Mouse (Mus musculus) mouse embryonic stem cell (cell line): Measurements from ENCODE around the gene Ankrd23.
"Not testable (repeated sequence)": the region's sequence is repeated elsewhere in the genome, so short reads cannot be mapped to it uniquely, and the experiment has no call there.

ENCODE experiments used
- in situ Hi-C, 2 experiments: fragments of 300-500 bp; cut with MboI; formaldehyde crosslinking; loops; 1 replicate in 1 of 2; 3 replicates in 1 of 2; pipeline ENCODE4 v1.14.3; 2019 to 2020; ENCODE audit warnings: low sequenced_read_pairs in 2 of 2, low pct_unique_long_range_greater_than_20kb in 1 of 2, mixed read lengths in 1 of 2; ENCODE audit not compliant: unreplicated experiment in 1 of 2

Gene Ankrd23

GRCm38 (mm10) chr1:36536783-36537182 lies at the start of gene Ankrd23:
Ankrd23 (minus strand) TSS chr1:36536883.
- in situ Hi-C loops: not testable (repeated sequence)

- in situ Hi-C loops: no loop called here
Measured at GRCm38 (mm10) chr1:36586288-36586687, 49.6 kb upstream of the Ankrd23 start.

- in situ Hi-C loops: no loop called here
Measured at GRCm38 (mm10) chr1:36583408-36584116, 46.9 kb upstream of the Ankrd23 start.

DNA sequence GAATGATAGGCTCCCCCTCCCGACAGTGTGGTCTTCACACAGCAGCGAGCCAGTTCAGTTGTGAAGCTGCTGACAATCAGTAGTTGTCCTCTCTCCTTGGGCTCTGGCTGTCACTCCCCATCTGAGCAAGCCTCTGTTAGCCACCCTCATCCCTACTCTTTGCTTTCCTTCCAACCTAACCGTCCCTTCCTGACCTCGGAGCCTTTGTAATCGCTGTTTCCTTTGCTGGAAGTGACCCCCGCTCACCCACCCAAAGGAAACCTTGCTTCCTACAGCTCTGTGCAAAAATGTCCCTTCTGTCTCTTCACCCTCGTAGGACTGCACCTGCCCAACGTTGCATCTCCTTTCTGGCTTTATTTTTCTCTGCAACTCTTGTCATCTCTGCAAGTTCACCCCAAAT lies 45.5 kb upstream of the Ankrd23 start:
- in situ Hi-C loops: no loop called here

DNA sequence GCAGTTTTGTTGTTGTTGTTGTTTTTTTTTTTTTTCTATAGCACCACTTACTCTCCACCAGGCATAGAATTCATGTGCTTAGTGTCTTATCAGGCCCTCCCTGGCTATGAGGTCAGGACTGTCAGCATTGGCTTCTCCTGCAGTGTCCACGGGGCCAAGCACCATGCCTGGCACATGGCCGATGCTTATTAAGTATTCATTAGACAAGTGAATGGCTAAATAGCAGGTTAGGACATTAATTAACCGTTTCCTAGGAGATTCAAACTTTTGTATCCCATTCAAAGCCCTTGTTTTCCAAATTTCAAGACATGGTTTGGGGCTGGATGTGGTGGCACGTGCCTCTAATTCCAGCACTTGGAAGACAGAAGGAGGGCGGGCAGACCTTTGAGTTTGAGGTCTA lies 44.6 kb upstream of the Ankrd23 start:
- in situ Hi-C loops: no loop called here

GRCm38 (mm10) chr1:36580384-36581207 lies 43.9 kb upstream of the Ankrd23 start:
- in situ Hi-C loops: no loop called here

DNA sequence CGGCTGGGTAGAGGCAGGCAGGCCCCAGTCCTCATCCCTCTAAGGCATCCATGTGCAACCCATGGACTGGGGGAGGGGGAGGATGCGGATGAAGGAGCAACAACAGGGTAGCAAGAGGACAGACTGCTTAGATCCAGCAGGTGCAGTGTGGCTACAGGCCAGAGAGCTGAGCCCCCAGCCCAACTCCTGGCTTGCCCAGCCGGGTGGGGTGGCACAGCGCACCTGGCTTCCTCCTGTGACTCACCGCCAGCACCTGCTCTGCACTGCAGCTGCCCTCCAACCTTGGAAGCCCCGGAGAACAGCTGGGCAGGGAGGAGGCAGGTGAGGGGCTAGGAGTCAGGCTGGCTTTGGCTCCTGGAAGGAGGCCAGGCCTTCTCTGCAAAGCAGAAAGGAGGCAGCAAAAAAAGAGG lies 43.3 kb upstream of the Ankrd23 start:
- in situ Hi-C loops: no loop called here

DNA sequence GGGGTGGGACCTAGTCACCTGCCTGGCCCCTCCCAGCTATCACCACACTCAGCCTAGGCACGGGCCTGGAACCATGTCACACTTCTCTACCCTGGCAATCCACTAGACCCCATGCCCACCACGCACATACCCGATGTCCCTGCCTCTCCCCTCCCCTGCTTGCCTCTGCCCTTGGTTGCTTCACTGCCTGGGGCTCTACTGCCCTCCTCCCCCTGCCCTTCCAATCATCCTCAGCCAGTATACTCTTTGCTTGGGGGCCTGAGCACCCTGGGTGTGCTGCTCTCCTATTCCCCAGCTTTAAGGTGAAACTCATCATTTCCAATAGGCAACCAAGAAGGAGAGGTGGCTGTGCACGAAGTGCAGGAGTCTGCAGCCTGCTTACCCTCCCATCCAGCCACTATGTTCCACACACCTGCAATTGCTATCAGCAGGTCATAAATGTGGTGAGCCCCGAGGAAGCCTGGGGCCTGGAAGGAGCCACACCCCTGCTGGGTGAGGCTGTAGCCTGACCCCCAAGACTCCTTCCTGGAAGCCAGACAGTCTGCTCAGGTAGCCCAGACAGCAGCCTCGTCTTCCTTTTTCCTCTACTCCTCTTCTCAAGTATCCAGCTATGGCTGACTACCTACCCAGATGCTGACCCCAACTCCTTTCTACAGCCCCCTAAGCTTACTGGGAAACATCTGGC lies 40.5 kb upstream of the Ankrd23 start:
- in situ Hi-C loops: no loop called here

DNA sequence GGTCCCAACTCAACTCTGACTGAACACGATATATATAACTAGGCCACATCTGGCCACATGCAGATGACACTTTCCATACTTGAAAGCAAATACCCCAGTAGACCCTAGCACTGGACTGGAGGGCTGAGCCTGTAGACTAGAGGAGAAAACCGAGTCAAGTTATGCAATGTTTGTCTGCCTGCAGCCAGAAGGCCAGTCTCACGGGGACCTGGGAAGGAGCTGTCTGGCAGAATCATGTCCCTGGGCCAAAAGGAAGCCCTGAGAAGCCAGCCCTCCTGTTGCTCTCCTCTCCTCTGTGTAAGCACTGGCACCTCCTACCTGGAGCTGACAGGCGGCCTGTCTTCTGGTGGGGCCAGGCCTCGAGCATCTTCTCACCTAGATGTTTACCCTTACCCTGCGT lies 38.7 kb upstream of the Ankrd23 start:
- in situ Hi-C loops: no loop called here

DNA sequence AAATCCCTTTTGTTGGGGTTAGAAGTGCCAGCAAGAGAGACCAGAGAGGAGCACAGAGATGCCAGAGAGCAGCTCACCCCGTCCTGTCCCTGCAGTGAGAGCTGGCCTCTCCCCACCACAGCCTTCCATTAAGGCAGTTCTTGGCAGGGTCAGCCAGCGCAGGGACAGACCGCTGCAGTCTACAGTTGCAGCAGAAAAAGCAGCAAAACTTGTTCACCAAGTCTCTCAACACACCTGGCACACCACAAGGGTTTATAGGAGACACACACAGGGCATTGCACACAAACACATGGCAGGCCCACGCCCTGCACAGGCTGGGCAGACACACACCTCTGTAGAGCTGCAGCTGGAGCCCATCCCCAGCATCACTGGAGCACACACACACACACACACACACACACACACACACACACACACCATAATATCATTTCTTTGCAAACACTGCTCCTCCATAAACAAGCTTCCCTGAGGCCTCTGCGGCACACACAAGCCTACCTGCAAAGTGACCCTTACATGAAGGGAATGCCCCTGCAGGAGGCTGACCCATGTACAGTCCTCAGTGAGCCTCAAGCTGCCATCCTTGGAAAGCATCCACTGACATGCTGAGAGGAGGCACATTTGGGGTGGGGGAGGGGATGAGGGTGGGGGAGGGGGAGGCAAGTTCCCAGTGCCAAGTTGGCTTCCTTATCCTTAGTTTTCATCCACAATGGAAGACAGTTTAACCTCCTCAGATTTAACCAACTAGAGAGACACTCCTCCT lies 37.7 kb upstream of the Ankrd23 start:
- in situ Hi-C loops: no loop called here

DNA sequence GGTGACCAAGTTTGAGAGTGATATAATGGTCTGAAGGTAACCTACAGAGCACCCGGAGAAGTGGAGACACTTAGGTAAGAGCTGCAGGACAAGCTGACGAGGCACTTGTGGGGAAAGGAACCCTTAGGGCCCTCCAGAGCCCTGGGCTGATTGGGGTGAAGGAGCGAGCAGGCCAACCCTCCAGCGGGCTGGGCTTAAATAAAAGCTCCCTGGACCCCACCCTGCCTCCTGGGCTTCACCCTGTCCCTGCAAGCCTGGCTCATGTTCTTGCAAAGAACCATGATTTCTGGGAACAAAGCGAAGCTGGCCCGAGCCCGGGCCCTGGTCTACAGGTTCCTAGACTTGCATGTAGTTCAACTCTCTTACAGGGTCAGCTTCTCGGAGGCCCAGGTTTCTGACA lies 36.8 kb upstream of the Ankrd23 start:
- in situ Hi-C loops: no loop called here

DNA sequence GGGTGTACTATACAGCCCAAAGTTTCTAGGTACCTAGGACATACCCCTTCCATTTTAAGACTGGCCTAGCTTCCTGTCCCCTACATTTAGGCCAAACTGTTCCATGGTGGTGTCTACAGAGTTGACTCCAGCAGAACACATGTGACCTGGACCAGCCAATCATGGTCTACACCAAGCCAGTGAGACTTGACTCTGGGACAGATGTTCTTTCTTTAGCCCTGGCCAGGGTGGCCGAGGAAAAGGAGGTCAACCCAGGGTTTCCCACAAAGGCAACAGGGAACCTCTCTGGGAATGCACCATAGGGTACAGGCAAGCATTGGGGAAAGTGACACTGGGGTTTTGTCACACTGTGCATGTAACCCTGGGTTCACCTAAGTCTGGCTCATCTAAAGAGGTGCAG lies 36.0 kb upstream of the Ankrd23 start:
- in situ Hi-C loops: no loop called here

GRCm38 (mm10) chr1:36572140-36572700 lies 35.5 kb upstream of the Ankrd23 start:
- in situ Hi-C loops: no loop called here

GRCm38 (mm10) chr1:36571627-36572026 lies 34.9 kb upstream of the Ankrd23 start:
- in situ Hi-C loops: no loop called here

DNA sequence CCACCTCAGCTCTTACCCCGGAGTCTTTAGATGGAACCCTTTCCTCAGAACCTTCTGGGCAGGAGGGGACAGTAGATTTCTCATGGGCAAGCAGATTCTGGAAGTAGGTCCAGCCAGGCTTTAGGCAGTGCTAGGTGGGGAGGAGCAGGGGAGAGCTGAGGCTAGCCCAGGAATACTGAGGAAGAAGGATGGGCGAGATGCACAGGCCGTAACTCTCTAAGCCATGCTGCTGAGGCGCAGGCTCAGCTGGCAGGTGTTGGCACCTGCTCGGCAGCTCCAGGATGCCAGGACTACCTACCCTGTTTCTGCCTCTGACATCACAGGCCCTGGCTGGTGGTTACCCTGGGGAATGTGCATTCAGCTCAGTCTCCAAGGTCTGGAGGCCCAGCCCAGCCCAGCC lies 33.6 kb upstream of the Ankrd23 start:
- in situ Hi-C loops: no loop called here

DNA sequence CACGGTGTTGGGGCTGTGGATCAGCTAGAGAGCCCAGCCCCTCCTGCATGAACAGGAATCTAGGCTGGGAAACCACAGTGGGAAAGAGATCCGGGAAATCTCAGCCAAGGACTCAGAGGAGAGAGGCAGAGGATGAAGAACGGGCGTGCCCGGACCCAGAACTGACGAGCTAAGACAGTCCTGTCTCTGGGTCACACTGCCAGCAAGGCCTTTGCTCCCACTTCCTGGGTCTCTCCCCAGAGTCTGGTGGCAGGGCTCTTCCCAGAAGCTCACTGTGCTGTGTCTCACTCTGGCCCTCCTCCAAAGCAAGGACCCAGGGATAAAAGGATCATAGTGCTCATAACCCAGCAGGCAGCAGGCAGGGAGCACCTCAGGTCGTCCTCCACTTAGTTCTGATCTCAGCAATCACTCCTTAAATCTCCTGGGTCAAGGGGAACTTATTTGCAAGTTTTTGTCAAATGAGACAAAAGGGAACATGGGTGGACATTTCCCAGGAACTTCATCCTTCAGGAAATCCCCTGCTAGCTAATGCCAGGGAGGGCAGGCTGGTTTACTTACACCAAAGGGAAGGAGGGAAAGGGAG lies 33.1 kb upstream of the Ankrd23 start:
- in situ Hi-C loops: no loop called here

GRCm38 (mm10) chr1:36568776-36569175 lies 32.1 kb upstream of the Ankrd23 start:
- in situ Hi-C loops: no loop called here
